Mouse (Mus musculus) urinary bladder, adult 2 months (tissue): Measurements from ENCODE around the gene Plekhm2. TPM values are rescaled to one million over a fixed set of nuclear protein-coding genes. Genes with fewer than 3 reads are reported as not detected.
A peak's percentile ranks its signal among the peaks of the same experiment; 100 is the strongest.

ENCODE experiments used
- DNase-seq: peaks from one replicate; pipeline ENCODE4 v3.0.0; 2022; ENCODE audit warnings: low spot score
- polyA plus RNA-seq: library from polyadenylated mRNA; depleted of rRNA; stranded (reverse); fragments of >200 nt; gene quantifications from 2 replicates; pipeline ENCODE4 v1.2.3, GENCODE M21; 2012

Gene Plekhm2
- polyA plus RNA-seq, 1 experiment, result 31.5 TPM

DNA sequence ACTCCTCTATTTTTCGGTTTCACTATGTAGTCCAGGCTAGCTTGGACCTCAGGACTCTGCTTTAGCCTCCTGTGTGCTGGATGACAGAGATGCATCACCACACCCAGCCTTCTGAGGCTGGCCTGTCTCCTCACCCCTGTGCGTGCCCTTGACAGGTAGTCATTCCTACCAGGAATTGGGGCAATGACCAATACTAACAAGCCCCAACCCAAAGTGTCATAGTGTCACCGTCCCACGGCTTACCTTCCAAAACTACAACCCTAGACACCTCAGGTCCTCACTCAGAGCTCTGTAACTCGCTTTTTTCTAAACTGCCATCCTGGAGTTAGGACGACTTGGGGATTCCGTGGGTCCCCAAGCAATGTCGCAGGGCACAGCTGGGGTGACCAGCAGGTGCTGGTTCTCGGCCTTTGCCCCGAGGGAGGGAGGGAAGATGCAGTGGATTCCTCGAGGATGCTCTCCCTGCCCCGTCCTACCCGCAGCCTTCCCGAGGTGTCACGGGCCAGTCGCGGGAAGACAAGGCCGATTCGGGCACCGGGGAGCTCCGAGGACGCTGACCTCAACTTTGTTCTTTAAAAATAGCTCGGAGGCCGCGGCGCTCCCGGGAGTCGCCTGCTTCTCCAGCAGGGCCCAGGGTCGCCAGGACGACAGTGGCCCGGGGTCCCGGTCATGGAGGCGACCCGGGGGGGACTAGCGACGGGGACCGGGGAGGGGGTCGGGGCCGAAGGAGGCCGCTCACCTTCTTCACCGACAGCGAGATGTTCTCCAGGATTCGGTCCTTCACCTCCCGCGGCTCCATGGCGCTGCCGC lies 1.4 kb downstream of the Plekhm2 start:
- DNase-seq, result peak; percentile 48

DNA sequence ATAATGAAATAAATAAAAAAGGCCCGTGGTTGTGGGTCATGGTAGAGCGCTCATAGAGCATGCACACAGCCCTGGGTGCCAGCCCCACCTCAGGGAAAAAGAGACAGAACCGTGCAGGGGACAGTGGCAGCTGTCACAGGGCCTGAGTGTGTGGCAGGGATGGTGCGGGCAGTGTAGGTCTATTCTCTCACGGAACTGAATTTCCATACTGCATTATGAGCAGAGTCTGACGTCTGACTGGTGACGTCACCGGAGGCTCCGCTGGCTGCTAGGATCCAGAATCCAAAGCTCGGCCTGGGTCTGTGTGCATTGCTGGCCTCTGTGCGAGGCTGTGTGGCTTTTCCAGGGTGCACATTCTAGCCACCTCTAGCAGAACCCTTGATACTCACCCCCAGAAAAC lies 3.8 kb downstream of the Plekhm2 start:
- no peak for DNase-seq

DNA sequence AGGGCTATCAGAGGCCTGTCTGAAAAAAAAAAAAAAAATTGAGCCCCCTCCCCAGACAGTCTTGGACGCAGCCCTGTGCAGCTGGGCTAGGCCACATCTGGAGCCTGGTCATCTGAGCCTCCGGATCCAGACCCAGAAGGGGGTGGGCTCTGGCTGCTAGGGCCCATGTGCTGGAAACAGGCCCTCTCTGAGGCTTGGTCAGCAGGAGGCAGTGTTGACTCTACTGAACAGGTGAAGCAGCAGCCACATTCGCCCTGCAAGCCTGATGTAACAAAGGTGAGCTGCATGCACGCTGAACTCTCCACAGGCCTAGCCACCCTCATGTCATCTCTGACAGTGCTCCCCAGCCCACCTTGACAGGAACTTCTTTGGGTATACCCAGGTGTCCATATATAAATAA lies 5.0 kb downstream of the Plekhm2 start:
- no peak for DNase-seq

DNA sequence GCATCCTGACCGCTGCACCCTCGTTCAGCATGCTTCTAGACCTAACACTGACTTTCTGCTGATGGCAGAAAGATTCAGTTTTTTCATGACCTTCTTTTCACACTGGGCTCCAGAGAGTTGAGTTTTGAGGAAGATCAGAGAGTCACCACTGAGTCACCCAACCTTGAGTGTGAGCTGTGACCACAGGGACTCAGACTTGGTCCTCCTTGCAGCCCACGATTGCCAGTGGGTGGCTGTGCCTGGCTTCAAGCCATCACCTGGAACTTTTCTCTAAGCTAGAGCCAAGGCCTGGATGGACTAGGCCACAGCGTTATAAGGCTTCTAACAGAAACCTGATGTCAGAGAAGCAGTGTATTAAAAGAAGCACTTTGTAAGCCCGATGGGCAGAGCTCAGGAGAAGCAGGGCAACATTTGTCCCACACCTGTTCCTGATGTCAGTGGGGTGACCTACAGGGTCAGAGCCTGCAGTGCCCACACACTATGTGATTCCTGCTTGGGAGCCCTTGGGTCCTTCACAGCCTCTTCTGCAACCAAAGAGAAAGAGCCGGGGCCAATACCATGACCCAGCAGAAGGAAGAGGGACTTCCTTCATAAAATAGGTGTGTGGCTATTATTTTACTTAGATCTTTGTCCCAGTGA lies 5.7 kb downstream of the Plekhm2 start:
- no peak for DNase-seq

DNA sequence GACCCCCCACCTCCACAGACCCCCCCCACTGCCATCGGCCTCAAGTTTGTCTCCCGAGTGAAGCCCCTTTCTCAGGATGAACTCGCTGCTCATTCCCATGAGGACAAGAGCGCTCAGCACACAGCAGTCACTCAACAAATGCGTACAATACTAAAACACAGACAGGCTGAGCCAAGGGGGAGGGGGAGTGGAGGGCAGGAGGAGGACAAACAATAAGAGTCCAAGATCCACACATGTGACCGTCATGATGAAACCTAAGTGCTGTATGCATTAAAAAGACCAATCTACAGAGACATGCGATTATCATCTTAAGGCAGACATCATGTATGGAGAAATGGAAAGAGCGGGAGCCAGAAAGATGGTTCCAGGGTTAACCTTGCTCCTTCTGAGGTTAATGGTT lies 7.8 kb downstream of the Plekhm2 start:
- DNase-seq, result no peak

DNA sequence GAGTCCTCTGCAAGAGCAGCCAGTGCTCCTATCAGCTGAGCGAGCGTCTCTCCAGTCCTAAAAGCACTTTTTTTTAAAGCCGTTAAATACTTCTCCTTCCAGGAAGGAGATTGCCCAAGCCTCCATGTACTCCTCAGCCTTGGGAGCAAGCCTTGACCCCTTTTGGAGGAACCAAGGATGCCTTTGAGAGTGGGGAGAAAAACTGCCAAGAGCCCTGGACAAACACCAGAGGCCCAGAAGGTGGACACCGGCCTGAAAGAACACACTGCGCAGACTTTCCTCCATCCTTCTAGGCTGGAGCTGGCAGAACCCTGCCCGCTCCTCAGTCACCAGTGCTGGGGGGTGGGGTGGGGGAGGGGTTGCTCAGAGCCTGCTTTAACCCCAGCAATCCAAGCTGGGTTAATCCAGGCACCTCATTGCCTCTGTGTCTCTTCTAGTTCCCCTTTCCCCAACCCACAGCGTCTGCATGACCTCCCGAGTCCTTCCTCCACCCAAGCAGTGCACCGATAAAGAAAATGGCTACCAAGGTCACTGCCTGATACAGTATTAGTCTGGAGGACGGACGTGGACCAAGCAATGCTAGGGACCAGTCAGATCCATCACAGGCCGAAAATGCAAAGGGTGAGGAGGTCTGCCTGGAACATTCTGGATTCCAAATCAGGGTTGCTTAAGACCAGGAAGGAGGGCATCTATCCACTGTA lies 8.6 kb downstream of the Plekhm2 start:
- no peak for DNase-seq

DNA sequence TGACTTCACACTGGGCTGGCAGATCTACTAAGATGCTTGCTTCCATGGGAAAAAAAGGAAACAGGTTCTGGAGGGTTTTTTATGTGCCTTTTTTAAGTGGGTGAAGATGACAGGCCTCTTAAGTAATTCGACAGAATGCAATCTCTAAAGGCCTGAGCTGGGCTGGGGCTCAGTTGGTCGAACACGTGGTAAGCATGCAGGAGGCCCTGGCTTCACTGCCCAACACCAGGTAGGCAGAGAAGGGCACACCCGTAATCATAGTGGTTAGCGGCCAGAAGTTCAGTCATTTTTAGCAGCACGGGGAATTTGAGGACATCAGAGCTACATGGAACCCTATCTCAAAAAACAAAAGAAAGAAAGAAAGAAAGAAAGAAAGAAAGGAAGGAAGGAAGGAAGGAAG lies 10.2 kb downstream of the Plekhm2 start:
- no peak for DNase-seq

DNA sequence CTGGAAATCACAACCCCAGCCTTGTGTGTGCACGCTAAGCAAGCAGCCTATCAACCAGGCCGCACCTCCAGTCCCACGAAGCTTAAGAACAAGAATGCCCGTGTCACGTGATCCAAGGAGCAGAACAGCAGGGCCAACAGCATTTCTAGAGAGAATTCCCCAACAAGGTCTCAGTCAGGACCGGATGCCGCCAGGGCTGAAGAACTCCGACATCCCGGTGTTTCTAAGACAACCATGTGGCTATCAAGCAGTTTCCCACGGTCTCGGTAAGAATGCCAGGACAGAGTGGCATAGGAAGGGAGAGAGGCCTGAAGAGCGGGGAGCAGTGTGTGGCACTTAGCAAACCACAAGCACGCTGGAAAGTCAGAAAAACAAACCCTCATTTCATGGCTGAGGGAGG lies 10.9 kb downstream of the Plekhm2 start:
- DNase-seq, result no peak

DNA sequence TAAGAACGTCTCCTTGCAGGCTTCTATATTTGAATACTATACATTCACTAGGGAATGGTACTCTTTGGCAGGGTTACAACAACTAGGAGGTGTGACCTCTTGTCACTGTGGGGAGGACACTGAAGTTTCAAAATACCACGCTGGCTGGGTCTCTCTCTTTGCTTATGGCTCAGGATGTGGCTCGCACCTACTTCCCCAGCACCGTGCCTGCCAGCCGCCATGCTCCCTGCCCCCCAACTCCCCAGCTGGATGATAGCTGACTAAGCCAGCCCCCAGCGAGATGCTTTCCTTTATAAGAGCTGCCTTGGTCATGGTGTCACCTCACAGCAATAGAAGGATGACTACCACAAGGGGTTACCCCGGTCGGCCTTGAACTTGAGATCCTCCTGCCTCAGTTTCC lies 11.7 kb downstream of the Plekhm2 start:
- DNase-seq, result no peak

DNA sequence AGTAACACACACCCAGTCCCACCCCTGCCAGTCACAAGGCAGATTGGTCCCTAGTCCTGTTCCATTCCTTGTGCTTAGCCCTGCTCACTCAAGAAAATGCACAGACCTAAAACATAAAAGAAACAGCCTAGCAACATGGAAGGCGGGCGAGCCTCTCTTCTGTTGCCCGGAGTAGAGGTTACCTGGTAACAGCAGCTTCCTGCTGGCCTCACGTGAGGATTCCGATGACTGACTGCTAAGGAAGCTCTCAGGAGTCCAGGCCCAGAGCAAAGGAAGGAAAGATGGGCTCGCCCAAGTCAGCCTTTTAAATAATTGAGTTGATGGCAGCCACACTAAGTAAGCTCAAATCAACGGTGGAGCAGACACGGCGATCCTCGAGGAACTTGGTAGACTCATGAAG lies 12.8 kb downstream of the Plekhm2 start:
- no peak for DNase-seq

DNA sequence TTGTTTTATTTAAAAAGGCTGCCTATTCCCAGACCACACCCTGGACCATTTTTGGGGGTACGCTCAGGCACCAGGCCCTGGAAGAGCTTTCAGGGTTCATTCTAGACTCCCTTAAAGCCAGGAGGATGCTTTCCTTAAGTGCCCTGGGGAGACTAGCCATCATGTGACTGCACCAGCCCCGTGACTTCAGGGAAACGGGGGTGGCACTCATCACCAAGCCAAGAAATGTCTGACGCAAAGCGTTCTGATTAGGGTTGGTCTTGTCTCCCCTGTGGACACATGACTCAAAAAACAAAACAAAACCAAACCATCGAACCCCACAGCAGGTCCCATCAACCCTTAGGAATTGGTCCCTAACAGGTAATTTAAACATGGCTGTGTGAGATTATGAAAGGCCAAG lies 13.4 kb downstream of the Plekhm2 start:
- no peak for DNase-seq

DNA sequence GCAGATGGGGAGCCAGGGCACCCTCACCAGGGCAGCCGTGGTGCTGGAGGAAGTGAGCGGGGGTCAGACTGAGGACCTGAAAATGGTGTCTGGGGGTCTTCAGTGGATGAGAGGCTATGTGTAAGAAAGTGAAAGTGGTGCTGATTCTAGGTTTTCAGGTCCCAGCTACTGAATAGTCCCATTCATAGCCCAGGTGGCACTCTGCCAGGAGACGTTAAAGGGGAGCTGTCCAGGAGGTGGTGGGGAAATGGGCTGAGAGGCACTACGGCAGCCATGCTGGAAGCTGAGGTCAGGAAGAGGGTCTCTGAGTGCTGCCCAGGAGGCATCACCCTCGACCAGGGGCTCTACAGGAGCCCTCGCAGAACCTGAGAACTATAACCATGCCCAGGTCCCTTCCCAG lies 15.5 kb downstream of the Plekhm2 start:
- DNase-seq, result no peak

DNA sequence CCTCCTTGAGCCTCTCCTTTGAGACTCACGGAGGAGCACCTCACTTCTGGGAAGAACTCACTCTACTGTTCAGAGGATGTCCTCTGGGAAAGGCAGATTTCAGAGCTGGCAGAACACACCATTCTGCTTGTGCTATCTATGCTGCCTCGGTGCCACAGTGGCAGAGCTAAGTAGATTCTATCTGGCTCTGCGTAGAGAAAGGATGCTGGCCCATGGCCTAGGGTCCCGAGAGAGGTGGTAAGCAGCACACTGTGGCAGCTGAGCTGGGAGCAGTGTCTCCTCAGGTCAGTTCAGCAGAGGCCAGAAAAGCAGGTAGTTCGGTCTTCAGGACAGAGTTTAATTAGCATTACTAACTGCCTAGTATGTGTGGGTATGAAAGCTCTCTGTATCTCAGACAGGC lies 16.4 kb downstream of the Plekhm2 start:
- DNase-seq, result no peak

DNA sequence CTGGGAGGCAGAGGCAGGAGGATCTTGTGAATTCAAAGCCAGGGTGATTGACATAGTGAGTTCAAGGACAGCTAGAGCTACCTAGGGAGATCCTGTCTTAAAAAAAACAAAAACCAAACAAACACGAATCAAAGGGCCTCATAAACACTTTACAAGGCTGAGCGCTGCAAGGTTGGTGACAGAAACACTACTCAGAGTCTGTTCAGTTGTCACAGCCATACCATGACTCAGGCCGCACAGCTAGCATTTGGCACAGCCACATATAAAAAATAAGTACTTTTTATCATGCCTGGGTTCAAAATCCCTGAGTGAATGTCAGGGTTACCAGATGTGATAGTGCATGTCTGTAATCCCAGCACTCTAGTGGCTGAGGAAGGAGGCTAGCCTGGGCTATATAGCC lies 17.5 kb downstream of the Plekhm2 start:
- no peak for DNase-seq

DNA sequence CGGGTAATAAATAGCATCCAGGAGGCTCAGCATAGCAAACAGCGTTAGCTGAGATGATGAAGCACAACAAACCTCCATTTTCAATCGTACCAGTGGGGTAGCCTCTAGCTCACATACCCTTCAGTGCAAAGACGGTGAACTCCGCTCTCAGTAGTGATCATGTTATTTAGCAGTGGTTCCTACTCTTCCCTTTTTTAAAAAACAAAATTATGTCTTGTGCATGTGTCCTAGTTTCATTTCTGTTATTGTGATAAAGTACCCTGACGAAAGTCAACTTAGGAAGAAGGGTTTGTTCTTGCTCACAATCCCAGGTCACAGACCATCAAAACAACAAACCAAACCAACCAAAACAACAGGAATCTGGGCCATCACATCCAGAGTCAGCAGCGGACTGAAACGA lies 18.7 kb downstream of the Plekhm2 start:
- no peak for DNase-seq

DNA sequence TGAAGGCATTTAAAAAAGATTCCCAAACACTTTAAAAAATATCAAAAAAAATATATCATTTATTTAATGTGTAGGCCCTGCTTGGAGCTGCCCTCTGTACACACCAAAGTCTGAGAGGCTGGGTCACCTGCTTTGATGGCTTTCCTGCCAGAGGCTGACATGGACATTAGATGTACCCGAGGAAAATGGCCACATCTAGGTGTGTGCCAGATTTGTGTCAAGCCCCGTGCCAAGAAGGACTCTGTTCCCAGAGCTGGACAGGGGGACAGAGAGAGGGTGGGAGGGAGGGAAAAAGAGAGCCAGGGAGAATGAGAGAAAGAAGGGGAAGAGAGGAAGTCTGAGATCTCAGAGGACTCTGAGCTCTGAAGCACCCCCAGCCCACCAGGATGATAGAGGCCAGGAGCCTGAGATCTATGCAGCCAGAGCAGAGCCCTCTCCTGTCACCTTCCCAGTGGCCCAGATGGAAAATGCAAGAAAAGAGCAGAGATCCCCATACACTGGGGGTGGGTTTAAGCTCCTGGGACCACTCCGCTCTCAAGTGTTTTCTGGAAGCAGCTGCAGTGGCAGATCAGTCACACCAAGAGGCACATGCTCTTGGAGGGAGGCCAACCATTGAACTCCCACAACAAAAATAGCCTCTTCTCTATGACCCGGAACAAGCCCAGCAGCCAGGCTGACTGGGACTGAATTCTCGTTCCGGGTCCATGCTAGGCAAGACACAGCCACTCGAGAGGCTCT lies 21.4 kb downstream of the Plekhm2 start:
- DNase-seq, result no peak

DNA sequence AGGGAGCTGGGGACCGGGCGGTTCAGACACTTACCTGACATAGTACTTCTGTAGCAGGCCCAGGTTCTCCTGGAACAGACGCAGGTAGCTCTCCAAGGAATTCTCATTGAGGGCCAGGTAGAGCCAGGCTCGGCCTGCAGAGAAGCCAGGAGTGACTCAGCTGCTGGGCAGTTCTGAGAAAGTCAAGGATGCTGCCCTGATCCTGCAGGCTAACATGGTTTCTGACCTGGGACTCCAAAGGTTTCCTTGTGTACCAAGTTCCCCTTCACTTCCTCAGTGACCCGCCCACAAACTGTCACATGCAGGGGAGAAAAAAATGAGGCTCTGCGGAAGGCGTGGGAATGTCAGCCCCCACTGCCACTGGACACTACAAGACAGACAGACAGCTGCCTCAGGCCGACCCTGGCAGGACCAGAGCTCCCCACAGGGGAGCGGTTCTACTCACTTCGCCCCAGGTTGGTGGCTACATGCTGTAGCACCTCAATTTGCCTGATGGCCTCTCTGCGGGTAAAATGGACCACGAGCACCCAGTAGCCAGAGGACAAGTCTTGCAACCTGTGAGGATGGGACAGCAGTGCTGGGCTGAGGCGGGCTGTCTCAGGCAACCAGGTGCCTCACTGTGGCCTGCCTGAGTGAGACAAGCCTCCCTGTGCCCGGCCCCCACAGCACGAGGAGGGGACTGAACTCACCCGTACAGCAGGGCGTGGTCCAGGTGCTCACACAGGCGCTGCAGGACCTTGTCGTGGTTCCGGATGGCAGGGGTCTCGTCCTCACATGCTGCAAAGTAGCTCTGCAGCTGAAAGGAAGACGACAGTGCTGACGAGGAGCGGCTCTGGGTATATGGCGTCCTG lies 22.5 kb downstream of the Plekhm2 start:
- no peak for DNase-seq

DNA sequence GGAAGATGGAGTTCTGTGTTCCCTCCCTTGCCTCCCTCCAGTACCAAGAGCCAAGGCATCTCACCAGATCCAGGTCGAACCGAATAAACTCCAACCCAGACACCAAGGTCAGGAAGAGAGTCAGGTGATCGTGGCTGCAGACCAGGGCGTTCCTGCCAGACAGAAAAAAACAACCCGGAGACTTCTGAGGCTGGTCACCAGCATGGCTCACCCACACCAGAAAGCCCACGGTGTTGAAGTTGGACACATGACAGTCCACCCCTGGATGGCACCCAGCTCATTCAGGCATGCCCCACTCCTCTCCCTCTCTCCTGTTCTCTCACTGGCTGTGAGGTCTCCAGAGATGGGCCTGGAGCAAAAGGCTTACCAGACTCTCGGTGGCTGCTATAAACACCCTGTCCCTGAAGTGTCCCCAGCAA lies 23.3 kb downstream of the Plekhm2 start:
- DNase-seq, result no peak

DNA sequence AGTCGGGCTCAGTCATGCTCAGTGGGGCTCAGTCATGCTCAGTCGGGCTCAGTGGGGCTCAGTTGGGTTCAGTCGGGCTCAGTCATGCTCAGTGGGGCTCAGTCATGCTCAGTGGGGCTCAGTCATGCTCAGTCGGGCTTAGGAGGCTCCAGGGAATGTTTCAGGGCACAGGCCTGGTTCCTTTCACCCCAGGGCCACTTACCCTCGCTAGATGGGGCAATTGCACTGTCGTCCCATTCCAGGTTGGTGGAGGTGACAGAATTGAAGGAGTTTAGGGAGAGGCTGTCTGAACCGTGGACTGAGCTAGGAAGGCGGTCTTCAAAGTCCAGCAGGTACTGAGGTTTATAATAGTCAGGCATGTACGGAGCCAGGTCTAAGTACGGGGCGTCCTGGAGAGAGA lies 25.2 kb downstream of the Plekhm2 start:
- DNase-seq, result no peak

DNA sequence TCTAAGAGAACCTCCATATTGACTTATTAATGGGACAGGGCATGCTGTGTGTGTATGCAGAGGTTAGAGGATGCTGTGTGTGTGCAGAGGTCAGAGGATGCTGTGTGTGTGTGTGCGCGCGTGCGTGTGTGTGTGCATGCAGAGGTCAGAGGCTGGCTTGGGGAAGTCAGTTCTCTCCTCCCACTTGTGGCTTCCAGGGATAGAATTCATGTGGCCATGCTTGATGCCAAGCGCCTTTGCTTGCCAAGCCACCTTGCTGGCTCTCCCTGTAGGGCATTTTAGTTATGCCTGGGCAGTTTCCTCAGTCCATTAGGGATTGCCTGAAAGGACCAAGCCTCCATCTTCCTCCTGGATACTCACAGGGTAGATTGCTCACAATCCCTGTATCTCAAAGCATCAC lies 28.0 kb downstream of the Plekhm2 start:
- DNase-seq, result no peak

DNA sequence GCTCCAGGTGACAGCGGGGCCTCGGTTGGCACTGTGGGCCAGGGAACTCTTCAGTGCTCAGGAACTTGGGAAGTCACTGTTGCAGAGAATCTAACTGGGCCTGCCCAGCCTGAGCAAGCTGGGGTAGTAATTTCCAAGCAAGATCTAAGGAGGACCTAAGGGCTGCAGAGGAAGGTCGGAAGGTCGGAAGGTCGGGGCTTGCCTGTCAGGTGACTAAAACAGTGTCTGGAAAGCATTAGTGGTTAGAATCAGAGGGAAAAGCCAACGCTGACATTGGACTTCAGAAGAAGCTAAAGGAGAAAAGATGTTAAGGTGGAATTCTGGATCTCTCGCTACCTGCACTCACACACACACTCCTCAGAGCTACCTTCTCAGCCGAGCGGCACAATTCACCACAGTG lies 28.7 kb downstream of the Plekhm2 start:
- no peak for DNase-seq
